Mouse (Mus musculus): ENCODE data around the gene Prkca.

- TF ChIP-seq JUND (IDR thresholded peaks at IDR 0.05; ENCODE audit: low read depth, low read length) = no peak
- no peak for TF ChIP-seq CHD2 (IDR thresholded peaks at IDR 0.05; ENCODE audit: low read length)
- TF ChIP-seq CTCF (IDR thresholded peaks at IDR 0.05 in 2 of 3, conservative IDR thresholded peaks at IDR 0.05 in 1 of 3; ENCODE audit: control insufficient read depth in 1 of 3, insufficient read depth in 1 of 3, low read depth in 2 of 3, low read length in 3 of 3, poor library complexity in 1 of 3, severe bottlenecking in 1 of 3) = no peak
- no peak for TF ChIP-seq POLR2A (IDR thresholded peaks at IDR 0.05; ENCODE audit: control insufficient read depth in 1 of 2, insufficient read depth in 1 of 2, low read depth in 1 of 2, low read length in 2 of 2, poor library complexity in 1 of 2)
- no peak for TF ChIP-seq MYC (IDR thresholded peaks at IDR 0.05; ENCODE audit: low read depth, low read length)
- no peak for TF ChIP-seq POLR2AphosphoS2 (IDR thresholded peaks at IDR 0.05; ENCODE audit: low read length)
- no peak for TF ChIP-seq TBP (IDR thresholded peaks at IDR 0.05; ENCODE audit: low read depth, low read length)
- no peak for TF ChIP-seq MXI1 (IDR thresholded peaks at IDR 0.05; ENCODE audit: low read depth, low read length)
Measured at GRCm38 (mm10) chr11:108382664-108383063, 38.9 kb upstream of the Prkca start.

Data from MEL (cell line).